Mouse (Mus musculus): ENCODE measurements at regions not wholly inside any gene's neighbourhood (a gene's known extent, or its start where the extent isn't known, plus 50 kb on each side); places are given as distances from the start of the nearest gene placed in this dataset.
A peak's percentile ranks its signal among the peaks of the same experiment; 100 is the strongest.
"Not testable (repeated sequence)": the region's sequence is repeated elsewhere in the genome, so short reads cannot be mapped to it uniquely, and the experiment has no call there.

- no peak overlapping the region for H3K9ac ChIP-seq
These were observed 563.3 kb upstream of the Foxg1 start for GRCm38 (mm10) chr12:48819168-48819567.

DNA sequence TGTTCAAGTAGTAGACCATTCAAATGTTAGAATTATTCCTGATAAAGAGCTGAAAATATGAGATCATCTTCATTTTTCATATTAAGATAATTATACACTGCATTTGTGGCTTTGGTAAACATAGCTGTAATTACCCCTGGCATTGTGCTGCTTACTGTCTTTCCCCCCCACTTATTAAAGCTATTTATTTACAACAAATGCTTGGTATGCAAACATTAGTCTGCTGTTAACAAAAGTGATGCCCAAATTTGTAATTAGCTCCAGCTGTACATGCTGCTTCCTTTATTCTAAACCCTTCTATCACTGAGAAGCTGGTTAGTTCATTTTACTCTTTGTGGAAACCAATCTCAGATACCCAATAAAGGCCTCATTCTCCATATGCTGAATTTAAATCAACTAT, 562.3 kb upstream of the Foxg1 start:
- H3K9me3 ChIP-seq: no peaks in the 10 kb centered on the region
- no peaks in the 10 kb centered on the region for H3K27me3 ChIP-seq
- no peak overlapping the region for H3K4me3 ChIP-seq
- no peak overlapping the region for H3K27ac ChIP-seq
- ATAC-seq (ENCODE audit: low FRiP score): no peak
- H3K9ac ChIP-seq: no peak overlapping the region
- no peaks in the 10 kb centered on the region for H3K4me1 ChIP-seq (replicated peaks)
- no peak overlapping the region for H3K4me2 ChIP-seq
- no peaks in the 10 kb centered on the region for H3K36me3 ChIP-seq

More at GRCm38 (mm10) chr12:48819168-48819567, 563.3 kb upstream of the Foxg1 start:
- no peaks in the 10 kb centered on the region for H3K9me3 ChIP-seq
- H3K4me2 ChIP-seq: no peak overlapping the region
- no peak overlapping the region for H3K27ac ChIP-seq
- H3K4me3 ChIP-seq: no peak overlapping the region
- H3K36me3 ChIP-seq: no peaks in the 10 kb centered on the region
- no peaks in the 10 kb centered on the region for H3K27me3 ChIP-seq
- no peaks in the 10 kb centered on the region for H3K4me1 ChIP-seq (replicated peaks)
- no peak for ATAC-seq (ENCODE audit: low FRiP score)

DNA sequence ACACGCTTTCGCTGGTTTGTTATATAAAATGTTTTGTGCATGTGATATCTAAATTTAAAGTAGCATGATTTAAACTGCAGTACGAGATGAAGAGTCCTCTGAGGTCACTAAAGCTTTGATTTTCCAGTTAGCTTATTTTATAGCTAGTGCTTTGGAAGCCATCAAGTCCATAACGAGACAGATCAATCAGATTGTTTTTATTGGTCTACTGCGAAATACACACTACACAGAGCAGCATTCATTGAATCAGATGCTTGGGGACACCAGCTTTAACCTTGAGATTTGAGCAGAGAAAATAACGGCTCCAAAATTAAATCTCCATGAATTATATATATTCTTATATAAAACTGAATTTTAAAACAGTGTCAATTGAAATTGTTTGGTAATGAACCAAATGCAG, 556.2 kb upstream of the Foxg1 start:
- Histone ChIP-seq H3K27me3 (no peaks in the 10 kb centered on the region), H3K4me2 (no peak overlapping the region), H3K9ac (no peak overlapping the region), H3K9me3 (no peaks in the 10 kb centered on the region), H3K4me3 (no peak overlapping the region), H3K4me1 (replicated peaks) (no peaks in the 10 kb centered on the region), H3K27ac (no peak overlapping the region), H3K36me3 (no peaks in the 10 kb centered on the region)
- 65% methylated on average over 6 of the region's 6 CpGs for WGBS
- ATAC-seq (ENCODE audit: low FRiP score): no peak

- not testable (repeated sequence) for H3K9ac ChIP-seq; H3K9me3 ChIP-seq; H3K36me3 ChIP-seq; ATAC-seq (ENCODE audit: low FRiP score); H3K4me2 ChIP-seq; H3K27ac ChIP-seq; H3K4me3 ChIP-seq; H3K4me1 ChIP-seq (replicated peaks); H3K27me3 ChIP-seq
- WGBS: 85% methylated on average over 4 of the region's 4 CpGs
These were observed 529.1 kb upstream of the Foxg1 start for GRCm38 (mm10) chr12:48853356-48853755.

DNA sequence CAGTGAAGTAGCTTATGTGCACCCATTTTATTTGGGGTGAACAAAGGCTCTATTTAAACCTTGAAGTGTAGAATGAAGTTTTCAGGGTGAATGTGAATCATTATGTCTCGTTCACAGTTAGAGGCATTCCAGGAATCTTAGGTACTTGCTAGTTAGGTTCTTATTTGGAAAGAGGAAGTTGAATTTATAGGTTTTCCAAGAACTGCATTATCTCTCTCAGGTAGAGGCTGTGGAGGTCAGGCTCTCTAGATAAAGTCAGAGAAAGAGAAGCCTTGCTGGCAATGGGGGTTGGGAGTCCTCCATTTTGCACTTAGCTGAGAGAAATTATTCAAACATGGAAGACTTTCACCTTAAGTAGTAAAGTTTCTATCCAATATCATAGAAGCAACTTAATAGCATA, 528.4 kb upstream of the Foxg1 start:
- no peak overlapping the region for H3K4me3 ChIP-seq
- H3K27ac ChIP-seq: no peak overlapping the region
- H3K9me3 ChIP-seq: no peaks in the 10 kb centered on the region
- H3K4me2 ChIP-seq: no peak overlapping the region
- H3K9ac ChIP-seq: no peak overlapping the region
- no peaks in the 10 kb centered on the region for H3K27me3 ChIP-seq
- no peak for ATAC-seq (ENCODE audit: low FRiP score)
- no peaks in the 10 kb centered on the region for H3K36me3 ChIP-seq
- WGBS: 100% methylated on average over 1 of the region's 1 CpGs
- no peaks in the 10 kb centered on the region for H3K4me1 ChIP-seq (replicated peaks)

DNA sequence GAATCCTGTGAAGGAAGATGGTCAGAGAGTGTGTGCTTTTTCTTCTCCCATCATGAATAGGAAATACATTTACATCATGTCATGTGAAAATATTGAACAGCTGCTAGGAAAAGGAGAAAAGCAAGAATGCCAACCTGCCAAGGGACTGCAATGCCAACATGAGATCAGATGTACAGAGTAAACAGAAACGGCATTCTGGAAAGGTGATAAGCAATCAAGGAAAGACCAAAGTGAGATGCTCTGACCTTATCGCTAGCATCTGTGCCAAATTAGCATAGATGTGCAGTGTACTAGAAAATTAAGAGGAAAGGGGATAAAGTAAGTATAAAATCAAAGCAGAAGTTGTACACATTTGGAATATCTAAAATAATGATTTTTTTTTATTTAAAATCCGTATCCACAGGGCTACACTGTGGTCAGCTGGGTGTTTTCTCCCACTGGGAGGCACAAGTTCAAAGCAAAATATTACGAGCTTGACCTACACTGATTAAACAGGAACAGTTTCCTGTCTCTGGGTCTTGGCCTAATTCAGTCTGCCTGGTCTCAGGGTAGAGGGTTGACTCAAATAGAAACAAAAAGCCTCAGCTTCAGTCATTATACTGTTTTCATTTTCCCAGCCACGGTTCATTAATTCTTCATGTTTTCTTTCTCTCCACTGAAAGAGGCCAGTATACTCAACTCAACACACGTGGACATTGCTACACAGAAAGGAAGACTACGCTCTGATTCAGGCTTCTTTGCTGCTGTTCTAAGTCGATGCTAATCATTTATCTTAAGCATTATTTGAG, 504.0 kb upstream of the Foxg1 start:
- H3K9ac ChIP-seq: no peak overlapping the region
- no peak overlapping the region for H3K4me2 ChIP-seq
- H3K36me3 ChIP-seq: no peaks in the 10 kb centered on the region
- H3K4me1 ChIP-seq (replicated peaks): peaks cover 8% of the 10 kb centered on the region
- no peaks in the 10 kb centered on the region for H3K27me3 ChIP-seq
- ATAC-seq (ENCODE audit: low FRiP score): peak; percentile 49; the same call in 1 of the 2 replicates
- no peak overlapping the region for H3K4me3 ChIP-seq
- H3K9me3 ChIP-seq: no peaks in the 10 kb centered on the region
- WGBS: 31% methylated on average over 8 of the region's 8 CpGs
- no peak overlapping the region; the same call in 1 of the 2 replicates for H3K27ac ChIP-seq
